Mouse (Mus musculus) hindbrain, embryonic 14.5 days (tissue): ENCODE results near the gene Srsf1. TPM values are rescaled to one million over a fixed set of nuclear protein-coding genes. Genes with fewer than 3 reads are reported as not detected.

ENCODE experiments used
- ATAC-seq: fragments of 200-750 bp; cut with Nextera tagmentation; 2 replicates; pipeline ENCODE4 v1.8.0; 2017; ENCODE audit warnings: moderate number of reproducible peaks, mild to moderate bottlenecking, moderate TSS enrichment, moderate library complexity; ENCODE audit not compliant: low FRiP score
- DNase-seq: peaks from one replicate; pipeline ENCODE4 v3.0.0-alpha.2; 2015; ENCODE audit warnings: low spot score
- H3K27ac ChIP-seq: fragments of 300-500 bp; sonication (generic); 2 replicates; pipeline ENCODE4 v1.5.1; 2014; ENCODE audit warnings: mild to moderate bottlenecking, moderate library complexity
- H3K27me3 ChIP-seq: fragments of 300-500 bp; sonication (generic); 2 replicates; pipeline ENCODE4 v1.6.1; 2014; ENCODE audit warnings: mild to moderate bottlenecking, low read length, mixed read lengths; ENCODE audit not compliant: control insufficient read depth, insufficient read depth
- H3K36me3 ChIP-seq: fragments of 300-500 bp; sonication (generic); replicated peaks from 2 replicates; pipeline ENCODE4 v1.6.1; 2014; ENCODE audit not compliant: control insufficient read depth, insufficient read depth
- H3K4me1 ChIP-seq: fragments of 300-500 bp; sonication (generic); replicated peaks from 2 replicates; pipeline ENCODE4 v1.6.1; 2014; ENCODE audit warnings: antibody characterized with exemption, low read length, mixed read lengths; ENCODE audit not compliant: control insufficient read depth, insufficient read depth
- H3K4me2 ChIP-seq: fragments of 300-500 bp; sonication (generic); replicated peaks from 2 replicates; pipeline ENCODE4 v1.6.1; 2014; ENCODE audit warnings: mild to moderate bottlenecking, moderate library complexity
- H3K4me3 ChIP-seq: fragments of 300-500 bp; sonication (generic); replicated peaks from 2 replicates; pipeline ENCODE4 v1.5.1; 2014; ENCODE audit warnings: mild to moderate bottlenecking, low read length
- H3K9ac ChIP-seq: fragments of 300-500 bp; sonication (generic); 2 replicates; pipeline ENCODE4 v1.6.1; 2014
- H3K9me3 ChIP-seq: fragments of 300-500 bp; sonication (generic); 2 replicates; pipeline ENCODE4 v1.6.1; 2016; ENCODE audit warnings: low read length; ENCODE audit not compliant: control insufficient read depth
- WGBS: fragments of 180-500 bp; shearing (Covaris S2); extraction: QIAGEN DNeasy Blood & Tissue Kit; methylation state at CpG from one replicate; pipeline ENCODE4 v1.1.7; 2014; 5-methylcytosine and 5-hydroxymethylcytosine counted together
- polyA plus RNA-seq: library from polyadenylated mRNA; unstranded; fragments of >200 nt; fragmentation: Nextera tagmentation; extraction: Ambion mirVana; gene quantifications from 2 replicates; pipeline ENCODE4 v1.2.1, GENCODE M21; 2014

The Srsf1 gene
- polyA plus RNA-seq, 1 experiment from 2014 or later: 252 TPM

DNA sequence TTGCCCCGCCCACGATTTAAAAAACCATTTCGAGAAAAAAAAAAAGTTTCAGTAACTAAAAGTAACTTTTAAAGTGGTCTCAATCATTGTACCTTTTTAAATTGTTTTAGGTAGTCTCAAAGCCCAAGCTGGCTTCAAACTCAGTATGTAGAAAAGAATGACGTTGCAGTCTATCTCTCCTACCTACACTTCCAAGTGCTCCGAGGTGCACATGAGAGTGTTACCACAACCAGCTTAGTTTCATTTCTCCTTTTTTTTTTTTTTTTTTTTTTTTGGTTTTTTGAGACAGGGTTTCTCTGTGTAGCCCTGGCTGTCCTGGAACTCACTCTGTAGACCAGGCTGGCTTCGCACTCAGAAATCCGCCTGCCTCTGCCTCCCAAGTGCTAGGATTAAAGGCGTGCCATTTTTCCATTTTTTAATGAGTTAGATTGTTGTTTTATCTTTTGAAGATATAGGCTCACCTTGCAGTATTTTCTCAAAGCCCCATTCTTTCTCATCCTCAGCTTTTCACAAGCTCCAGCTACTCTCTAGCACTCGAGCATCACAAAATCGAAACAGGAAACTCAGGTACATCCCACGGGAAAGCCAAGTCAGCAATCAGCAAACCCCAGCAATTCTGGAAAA lies 34.4 kb upstream of the Srsf1 start:
- Histone ChIP-seq H3K9me3 (no peaks in the 10 kb centered on the region), H3K36me3 (no peaks in the 10 kb centered on the region), H3K27ac (no peak overlapping the region), H3K27me3 (no peaks in the 10 kb centered on the region), H3K4me2 (no peak overlapping the region), H3K9ac (no peak overlapping the region), H3K4me3 (no peak overlapping the region), H3K4me1 (peaks cover 9% of the 10 kb centered on the region)
- DNase-seq (no peak), ATAC-seq (no peak)
- WGBS: 96% methylated on average over 11 of the region's 11 CpGs

DNA sequence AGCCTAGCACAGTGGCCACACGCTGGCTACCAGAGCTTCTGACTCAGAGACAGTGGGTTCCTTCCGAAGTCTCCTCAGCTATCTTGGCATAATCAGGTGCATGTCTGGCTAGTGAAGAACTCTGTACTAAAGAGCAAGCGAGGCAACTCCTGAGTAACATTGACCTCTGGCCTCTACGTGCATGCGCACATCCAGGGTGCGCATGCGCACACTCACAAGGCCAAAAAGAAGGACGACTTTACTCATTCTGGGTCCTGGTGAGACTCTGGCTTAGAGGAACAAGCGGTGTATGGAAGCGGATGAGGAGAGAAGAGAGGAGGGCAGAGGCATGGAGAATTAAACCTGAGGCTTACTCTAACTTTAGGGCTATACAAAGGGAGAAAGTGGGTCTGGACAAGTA lies 33.5 kb upstream of the Srsf1 start:
- DNase-seq: no peak
- no peak overlapping the region for H3K27ac ChIP-seq
- ATAC-seq: no peak
- H3K4me3 ChIP-seq: no peak overlapping the region
- no peaks in the 10 kb centered on the region for H3K9me3 ChIP-seq
- WGBS: 92% methylated on average over 10 of the region's 10 CpGs
- no peaks in the 10 kb centered on the region for H3K27me3 ChIP-seq
- no peak overlapping the region for H3K4me2 ChIP-seq
- H3K4me1 ChIP-seq: peaks cover 9% of the 10 kb centered on the region
- H3K9ac ChIP-seq: no peak overlapping the region
- no peaks in the 10 kb centered on the region for H3K36me3 ChIP-seq

DNA sequence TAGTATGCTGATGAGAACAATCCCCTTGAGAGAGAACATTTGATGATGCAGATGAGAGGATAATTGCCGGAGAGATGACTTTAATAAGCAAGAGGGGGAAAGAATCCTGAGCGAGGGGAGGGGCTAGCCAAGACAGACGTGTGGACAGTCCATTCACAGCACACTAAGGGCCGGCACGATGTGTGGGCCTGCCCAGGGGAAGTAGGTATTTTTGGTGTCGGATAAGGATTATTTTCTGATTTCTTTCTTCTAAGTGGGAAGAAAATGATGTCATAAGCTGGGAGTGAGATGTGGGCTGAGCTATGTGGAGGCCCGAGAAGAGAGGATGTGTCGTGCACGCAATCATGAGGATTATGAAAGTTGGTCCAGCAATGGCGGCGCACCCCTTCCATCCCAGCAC lies 32.0 kb upstream of the Srsf1 start:
- Histone ChIP-seq H3K36me3 (no peaks in the 10 kb centered on the region), H3K4me1 (0 out of 2 replicates have a peak, but pooled peaks cover under 1% of the 10 kb centered on the region), H3K27ac (no peak overlapping the region), H3K4me3 (no peak overlapping the region), H3K9me3 (no peaks in the 10 kb centered on the region), H3K9ac (no peak overlapping the region), H3K4me2 (no peak overlapping the region), H3K27me3 (no peaks in the 10 kb centered on the region)
- DNase-seq (peak; percentile 27), ATAC-seq (no peak)
- 74% methylated on average over 11 of the region's 11 CpGs for WGBS

DNA sequence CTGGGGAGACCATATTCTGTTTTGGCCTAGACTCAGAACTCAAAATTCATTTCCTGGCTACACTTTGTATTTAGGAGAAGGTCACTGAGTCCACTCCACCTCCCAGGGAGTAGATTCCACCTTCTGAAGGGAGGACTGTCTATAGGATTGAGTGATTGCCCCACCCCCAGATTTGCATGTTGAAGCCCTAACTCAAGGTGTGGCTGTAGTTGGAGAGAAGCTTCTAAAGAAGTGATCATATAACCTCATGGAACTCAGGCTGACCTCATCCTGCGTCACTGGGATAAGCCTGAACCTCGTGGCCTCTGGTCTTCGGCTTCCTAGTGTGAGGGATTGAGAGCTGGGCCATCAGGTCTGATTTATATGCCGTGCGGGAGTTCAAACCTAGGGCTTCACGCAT lies 31.4 kb upstream of the Srsf1 start:
- H3K27ac ChIP-seq: no peak overlapping the region
- no peak overlapping the region for H3K9ac ChIP-seq
- ATAC-seq (no peak), DNase-seq (no peak)
- H3K9me3 ChIP-seq: no peaks in the 10 kb centered on the region
- no peak overlapping the region for H3K4me3 ChIP-seq
- 85% methylated on average over 6 of the region's 6 CpGs for WGBS
- no peaks in the 10 kb centered on the region for H3K27me3 ChIP-seq
- no peak overlapping the region for H3K4me2 ChIP-seq
- H3K36me3 ChIP-seq: no peaks in the 10 kb centered on the region
- no peaks in the 10 kb centered on the region for H3K4me1 ChIP-seq

DNA sequence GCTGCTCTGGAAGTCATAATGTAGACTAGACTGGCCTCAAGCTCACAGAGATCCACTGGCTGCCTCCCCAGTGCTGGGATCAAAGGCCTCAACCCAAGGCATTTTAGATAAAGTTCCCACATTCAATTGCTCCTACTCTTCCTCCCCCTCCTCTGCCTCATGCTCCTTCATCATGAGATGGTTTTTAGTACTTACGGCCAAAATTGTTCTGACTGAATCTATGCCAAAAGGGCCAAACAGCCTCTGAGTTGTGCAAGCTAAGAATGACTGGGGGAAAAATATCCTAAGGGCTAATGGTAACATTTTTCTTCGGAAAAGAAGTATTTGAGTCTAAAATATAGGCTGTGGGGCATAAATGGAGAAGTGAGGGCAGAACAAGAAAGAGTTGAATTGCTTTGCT lies 23.2 kb upstream of the Srsf1 start:
- Histone ChIP-seq H3K9me3 (no peaks in the 10 kb centered on the region), H3K36me3 (no peaks in the 10 kb centered on the region), H3K27me3 (no peaks in the 10 kb centered on the region), H3K4me2 (no peak overlapping the region), H3K4me1 (peaks cover 9% of the 10 kb centered on the region; the same call in 1 of the 2 replicates), H3K9ac (no peak overlapping the region), H3K4me3 (no peak overlapping the region), H3K27ac (no peak overlapping the region)
- ATAC-seq (no peak), DNase-seq (no peak)
- WGBS: 88% methylated on average over 2 of the region's 2 CpGs

DNA sequence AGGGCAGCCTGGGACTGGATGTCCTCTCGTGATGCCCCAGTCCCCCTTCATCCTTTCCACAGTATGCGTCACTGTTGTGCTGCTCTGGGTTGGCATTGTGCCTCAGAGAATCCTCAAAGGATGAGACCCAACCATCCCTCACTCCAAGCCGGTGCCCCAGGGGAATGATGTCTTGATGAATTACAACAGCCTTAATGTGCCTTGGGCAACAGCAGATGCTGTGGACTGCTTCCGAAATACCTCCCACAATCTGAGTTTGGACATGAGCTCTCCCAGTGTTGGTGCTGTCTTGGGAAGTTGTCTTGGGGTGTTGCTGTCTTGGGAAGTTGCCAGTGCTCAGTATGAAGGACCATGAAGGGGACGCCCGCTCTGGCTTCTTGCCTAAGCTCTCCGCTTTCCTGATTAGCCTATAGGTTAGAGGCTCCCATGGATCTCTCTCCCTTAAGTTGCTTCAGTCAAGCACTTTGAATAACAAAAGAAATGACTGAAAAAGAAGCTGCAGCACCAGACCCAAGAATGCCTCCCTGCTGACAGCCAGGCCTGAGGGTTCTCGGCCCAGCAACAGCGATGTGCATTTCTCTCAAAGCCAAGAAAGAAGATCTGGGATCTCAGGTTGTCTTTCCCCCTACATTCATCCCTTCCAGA lies 19.7 kb upstream of the Srsf1 start:
- Histone ChIP-seq H3K27ac (no peak overlapping the region), H3K36me3 (no peaks in the 10 kb centered on the region), H3K4me3 (no peak overlapping the region), H3K27me3 (no peaks in the 10 kb centered on the region), H3K9me3 (no peaks in the 10 kb centered on the region), H3K9ac (no peak overlapping the region), H3K4me2 (no peak overlapping the region), H3K4me1 (peaks cover 9% of the 10 kb centered on the region; the same call in 1 of the 2 replicates)
- WGBS: 31% methylated on average over 9 of the region's 9 CpGs
- ATAC-seq (no peak), DNase-seq (peak; percentile 27)

DNA sequence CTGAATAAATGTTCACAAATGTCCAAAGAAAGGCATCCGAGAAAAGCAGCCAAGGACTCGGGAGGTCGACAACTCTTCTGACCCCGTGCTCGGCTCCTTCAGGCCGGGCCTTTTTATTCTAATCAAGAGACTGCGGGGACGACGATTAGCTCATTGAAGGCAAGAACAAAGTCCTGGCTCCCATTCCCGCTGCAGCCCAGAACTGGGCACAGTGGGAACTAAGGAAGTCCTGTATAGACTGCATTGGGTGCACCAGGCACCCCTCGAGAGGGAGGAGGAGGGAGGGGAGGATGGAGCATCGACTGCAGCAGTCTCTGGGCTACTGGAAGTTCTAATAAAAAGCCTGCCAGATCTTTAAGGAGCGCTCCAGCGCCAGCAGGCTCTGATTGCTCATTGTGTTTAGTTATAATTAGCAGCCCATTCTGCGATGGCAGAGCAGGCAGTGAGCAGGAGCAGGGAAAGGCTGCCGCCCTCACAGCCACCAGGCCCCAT lies 18.9 kb upstream of the Srsf1 start:
- Histone ChIP-seq H3K27me3 (no peaks in the 10 kb centered on the region), H3K9ac (no peak overlapping the region), H3K27ac (no peak overlapping the region), H3K9me3 (no peaks in the 10 kb centered on the region), H3K36me3 (no peaks in the 10 kb centered on the region), H3K4me1 (peaks cover 9% of the 10 kb centered on the region; the same call in 1 of the 2 replicates), H3K4me3 (no peak overlapping the region), H3K4me2 (no peak overlapping the region)
- ATAC-seq (peak; percentile 53; the same call in 1 of the 2 replicates), DNase-seq (no peak)
- 4% methylated on average over 16 of the region's 16 CpGs for WGBS

DNA sequence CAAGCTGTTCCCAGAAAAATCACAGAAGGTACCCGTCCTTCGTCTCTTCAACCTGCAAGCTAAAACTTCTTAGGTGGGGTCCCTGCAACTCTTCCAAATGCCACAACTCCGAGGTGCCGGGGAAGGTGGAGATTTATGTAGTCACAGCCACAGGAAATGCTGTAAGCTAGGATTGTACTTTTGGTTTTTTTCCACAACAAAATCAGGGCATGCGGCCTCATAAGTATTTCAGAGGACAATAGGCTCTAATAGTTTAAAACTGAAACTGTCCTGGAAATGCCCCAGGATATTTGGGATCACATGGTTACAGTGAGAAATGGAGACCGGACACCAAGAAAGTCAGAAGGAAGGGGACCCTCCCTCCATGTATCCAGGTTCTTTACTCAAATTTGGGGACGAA lies 17.0 kb upstream of the Srsf1 start:
- Histone ChIP-seq H3K4me3 (no peak overlapping the region), H3K4me2 (no peak overlapping the region), H3K9ac (no peak overlapping the region), H3K9me3 (no peaks in the 10 kb centered on the region), H3K27ac (no peak overlapping the region), H3K27me3 (no peaks in the 10 kb centered on the region), H3K4me1 (peaks cover 9% of the 10 kb centered on the region; the same call in 1 of the 2 replicates), H3K36me3 (0 out of 2 replicates have a peak, but pooled peaks cover 4% of the 10 kb centered on the region)
- DNase-seq: no peak
- 95% methylated on average over 7 of the region's 7 CpGs for WGBS
- no peak for ATAC-seq

DNA sequence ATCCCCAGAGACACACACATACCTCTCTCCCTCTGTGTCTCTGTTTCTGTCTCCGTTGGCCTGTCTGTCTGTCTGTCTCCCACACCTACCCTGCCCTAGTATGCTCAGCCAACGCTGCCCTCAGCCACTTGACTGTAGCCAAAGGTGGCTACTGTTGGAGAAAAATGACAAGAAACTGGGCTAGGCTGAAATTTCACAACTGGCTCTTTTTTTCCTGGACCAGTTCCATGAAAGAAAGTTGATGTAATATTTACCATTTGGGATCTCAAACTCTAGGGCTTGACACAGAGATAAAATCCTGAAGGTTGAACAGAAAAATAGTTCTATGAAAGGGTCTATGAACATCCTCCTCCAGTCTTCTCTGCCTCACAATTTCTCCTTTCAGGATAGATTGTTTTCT lies 16.3 kb upstream of the Srsf1 start:
- H3K9ac ChIP-seq: no peak overlapping the region
- H3K27ac ChIP-seq: no peak overlapping the region
- H3K9me3 ChIP-seq: no peaks in the 10 kb centered on the region
- ATAC-seq (no peak), DNase-seq (no peak)
- 0 out of 2 replicates have a peak, but pooled peaks cover 4% of the 10 kb centered on the region for H3K36me3 ChIP-seq
- H3K4me2 ChIP-seq: no peak overlapping the region
- peaks cover 9% of the 10 kb centered on the region; the same call in 1 of the 2 replicates for H3K4me1 ChIP-seq
- 93% methylated on average over 2 of the region's 2 CpGs for WGBS
- no peaks in the 10 kb centered on the region for H3K27me3 ChIP-seq
- H3K4me3 ChIP-seq: no peak overlapping the region
